Mouse (Mus musculus) spleen, postnatal 4 days (tissue): ENCODE results near the gene Crybb1.

Experiments
- DNase-seq, 2 experiments: peaks; one replicate each; pipeline ENCODE4 v3.0.0; 2022; ENCODE audit warnings: low spot score in 2 of 2

Crybb1 gene

DNA sequence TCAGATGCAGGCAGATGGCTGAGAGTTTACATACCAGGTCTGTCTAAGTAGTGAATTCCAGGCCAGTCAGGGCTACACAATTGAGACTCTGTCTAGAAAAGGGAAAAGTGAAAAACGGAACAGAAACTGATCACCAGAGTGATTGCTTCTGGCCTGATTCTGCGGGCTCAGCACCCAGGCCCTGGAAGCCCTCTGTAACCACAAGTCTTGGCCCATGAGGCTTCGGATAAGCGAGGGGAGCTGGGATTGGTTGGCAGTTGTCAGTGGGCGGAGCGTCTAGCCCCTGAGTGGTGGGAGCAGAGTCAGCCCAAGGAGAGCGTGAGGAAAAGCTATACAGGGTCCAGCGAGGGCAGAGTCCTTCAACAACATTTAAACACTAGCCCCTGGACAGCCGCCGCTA, 9.9 kb downstream of the Crybb1 start:
- DNase-seq = no peak

DNA sequence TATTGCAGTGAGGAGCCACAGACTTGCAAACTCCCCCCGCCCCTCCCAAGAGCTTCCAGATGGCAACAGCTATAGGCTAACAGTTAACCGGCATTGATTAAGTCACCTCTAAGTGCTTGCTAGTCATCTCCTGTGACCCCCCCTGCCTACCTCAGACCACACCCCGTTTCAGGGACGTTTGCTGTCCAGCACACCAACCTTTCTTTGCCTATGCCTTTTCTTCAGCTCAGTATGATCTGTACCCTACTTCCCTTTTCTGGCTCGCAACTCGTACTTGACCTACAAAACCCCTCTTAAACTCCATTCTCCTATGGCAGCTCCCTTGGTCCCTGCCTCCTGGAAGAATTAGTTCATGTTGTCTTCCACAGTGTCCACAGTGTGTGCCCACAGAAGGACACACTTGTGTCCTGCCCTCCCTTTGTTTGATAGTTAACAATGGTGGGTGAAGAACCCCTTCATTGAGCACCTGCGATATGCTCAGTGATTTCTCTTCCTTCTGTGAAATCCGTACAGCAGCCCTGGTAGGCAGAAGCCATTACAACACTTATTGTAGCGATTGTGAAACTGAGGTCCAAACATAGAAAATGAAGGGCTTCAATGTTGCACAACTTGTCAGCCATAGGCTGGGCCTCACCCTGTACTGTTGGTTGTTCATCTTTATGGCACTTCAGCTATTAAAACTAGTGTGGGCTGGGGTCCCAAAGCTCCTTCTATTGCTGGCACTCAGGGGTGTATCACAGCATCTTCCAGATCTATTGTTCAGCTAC, 10.6 kb downstream of the Crybb1 start:
- DNase-seq = no peak

DNA sequence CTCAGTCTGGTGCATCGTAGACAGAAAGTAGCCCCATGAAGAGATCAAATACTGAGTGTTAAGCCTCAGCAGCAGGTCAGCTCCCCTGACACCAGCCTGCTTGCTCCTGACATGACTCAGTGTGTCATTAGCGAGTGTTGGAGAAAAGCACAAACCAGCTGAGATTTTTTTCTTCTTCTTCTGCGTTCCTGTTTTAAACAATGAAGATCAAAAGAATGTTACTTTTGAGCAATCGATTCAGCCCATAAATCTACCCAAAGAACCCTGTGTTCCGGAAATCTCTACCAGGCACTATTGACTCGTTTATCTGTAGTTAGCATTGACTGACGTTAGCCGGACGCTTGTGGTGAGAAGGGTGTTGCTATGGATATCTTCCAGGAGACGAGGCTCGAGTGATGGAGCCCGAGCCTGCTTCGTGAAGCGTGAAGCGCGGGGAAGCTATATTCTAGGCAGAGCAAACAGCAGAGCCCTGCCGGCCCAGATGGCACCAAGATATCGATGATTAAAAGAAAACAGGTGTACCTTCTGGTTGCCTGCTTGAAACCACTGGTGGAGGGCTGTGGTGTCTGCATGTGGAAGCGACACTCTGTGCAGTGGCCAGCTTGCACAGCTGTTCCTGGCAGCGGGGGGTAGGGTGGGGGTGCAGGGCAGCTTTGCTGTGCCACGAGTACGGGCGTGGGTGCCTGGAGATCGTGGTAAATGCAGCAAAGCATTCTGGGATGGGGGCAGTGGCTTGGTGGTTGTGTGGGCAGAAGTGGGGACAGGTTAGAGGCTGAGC, 15.3 kb downstream of the Crybb1 start:
- DNase-seq = no peak

DNA sequence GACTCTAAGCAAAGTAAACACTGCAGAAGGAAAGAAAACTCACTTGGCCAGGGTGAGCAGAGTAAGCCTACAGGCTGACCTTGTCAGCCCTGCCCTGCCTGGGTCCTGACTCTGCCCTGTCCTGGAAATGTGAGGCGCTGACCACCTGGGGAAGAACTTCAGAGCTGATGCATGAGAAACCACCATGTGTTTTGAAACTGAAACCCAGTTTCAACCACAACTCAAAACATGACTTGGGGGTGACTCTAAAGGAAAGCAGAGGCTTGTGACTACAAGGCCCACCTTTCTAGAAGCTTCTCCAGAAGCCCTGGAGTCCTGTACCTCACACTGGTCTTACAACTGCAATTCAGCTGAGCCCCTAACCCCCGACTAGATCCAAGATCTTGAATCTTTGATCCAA, 17.3 kb downstream of the Crybb1 start:
- DNase-seq = no peak

DNA sequence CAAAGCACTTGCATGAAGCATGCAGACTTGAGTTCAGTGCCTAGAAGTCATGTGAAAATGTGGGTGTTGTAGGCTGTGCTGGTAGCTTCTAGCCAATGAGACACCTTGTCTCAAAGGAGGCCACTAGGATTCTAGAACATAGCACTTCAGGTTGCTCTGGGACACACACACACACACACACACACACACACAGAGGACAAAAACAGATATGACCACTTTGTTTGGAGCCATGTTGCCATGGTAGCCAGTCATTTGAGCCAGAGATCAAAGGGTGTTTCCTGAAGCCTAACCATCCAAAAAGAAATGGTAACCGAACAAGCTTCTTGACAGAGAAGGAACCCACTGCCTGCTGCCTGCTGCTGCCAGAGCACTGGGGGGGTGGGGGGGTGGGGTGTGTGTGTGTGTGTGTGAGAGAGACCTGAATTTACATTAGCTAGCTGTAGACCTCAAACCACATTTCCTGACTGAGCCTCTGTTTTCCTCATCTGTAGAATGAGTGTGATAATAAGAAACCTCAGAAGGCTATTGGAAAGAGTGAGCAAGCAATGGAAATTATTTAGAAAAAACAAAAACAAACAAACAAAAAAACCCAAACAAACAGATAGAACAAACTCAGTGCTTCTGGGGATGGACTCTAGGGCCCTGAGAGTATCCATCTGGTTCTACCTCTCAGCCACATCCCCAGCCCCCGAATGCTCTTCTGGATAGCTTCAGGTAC, 18.3 kb downstream of the Crybb1 start:
- no peak for DNase-seq

DNA sequence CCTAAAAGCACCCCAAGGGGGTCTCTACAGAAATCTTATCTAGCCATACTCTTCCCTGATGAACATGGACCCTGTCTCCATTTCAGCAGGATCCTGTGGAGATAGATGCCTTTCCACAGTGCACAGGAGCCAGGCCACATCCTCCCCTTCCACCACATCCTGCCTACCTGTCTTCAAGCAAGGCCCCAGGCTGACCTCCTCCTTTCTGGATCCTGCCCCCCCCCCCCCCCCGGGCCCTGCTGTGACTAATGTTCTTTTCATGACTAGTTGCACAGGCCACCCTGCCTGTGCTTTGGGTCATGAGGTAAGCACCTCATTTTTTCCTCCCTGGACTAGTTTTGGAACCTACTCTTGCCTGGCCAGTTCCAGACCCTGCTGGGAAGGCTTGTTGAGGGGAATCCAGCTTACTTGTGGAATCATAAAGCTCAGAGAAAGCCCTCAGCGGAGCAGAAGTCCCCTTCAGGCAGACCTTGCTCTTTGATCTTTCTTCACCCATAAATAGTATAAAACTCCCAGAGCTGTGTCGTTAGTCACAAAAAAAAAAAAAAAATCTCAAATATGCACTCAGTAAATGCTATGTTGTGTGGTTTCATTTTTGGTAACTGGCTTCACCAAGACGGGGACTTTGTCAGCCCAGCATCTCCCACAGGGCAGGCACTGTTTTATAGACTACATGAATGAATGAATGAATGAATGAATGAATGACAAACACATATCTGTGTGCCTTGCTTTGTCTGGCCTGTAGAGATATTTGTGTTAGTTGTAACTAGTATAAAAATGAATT, 19.6 kb downstream of the Crybb1 start:
- DNase-seq = no peak

DNA sequence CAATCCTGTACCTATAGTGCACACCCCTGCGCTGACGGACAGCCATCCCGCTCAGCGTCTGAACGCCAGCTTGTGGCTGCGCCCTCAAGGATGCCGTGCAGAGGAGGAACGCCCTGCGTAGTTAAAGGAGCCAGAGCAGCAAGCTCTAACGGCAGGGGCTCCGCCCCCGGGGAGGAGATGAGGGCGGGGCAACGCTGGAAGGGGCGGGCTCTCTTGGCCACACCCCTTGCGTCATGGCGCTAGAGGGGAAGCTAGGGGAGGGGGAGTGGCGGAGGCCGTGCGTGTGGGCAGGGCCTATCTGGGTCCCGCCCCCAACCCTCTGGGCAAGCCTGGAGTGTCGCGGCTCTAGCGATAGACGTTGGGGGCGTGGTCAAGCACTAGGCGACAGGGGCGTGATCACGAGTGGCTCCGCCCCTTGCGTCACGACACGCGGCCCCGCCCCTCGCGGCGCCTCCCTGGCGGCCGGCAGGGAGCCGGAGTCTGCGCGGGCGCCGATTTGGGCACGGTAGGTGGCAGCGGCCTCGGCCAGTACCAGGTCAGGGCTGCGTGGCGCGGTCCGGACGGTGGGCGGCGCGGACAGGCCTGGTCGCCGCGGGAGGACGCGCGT, 20.8 kb downstream of the Crybb1 start, which contains the start of gene Tpst2:
Tpst2 (plus strand) TSS at position 425 of the 607 bp plus-strand sequence.
- peak; percentile 100 for DNase-seq

DNA sequence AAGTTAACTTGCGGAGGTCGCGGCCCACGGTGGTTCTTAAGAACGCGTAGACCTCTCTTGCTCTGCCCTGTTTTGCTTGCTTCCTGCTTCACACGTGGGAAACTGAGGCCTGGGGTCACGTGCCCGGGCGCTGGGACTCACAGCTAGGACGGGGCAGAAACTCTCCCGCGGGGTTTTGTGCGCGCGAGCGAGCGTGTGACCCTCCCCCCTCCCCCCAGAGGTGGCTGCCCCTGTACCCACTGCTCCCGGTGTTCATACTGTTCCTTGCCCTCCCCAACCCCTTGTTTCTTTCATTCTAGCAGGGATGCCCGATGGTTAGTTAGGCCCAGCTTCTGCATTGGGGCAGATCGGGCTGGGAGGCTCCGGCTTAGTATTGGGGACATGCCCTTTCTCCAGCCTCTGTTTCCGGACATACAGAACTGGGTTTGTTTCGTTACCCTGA, 21.3 kb downstream of the Crybb1 start:
- DNase-seq = no peak

DNA sequence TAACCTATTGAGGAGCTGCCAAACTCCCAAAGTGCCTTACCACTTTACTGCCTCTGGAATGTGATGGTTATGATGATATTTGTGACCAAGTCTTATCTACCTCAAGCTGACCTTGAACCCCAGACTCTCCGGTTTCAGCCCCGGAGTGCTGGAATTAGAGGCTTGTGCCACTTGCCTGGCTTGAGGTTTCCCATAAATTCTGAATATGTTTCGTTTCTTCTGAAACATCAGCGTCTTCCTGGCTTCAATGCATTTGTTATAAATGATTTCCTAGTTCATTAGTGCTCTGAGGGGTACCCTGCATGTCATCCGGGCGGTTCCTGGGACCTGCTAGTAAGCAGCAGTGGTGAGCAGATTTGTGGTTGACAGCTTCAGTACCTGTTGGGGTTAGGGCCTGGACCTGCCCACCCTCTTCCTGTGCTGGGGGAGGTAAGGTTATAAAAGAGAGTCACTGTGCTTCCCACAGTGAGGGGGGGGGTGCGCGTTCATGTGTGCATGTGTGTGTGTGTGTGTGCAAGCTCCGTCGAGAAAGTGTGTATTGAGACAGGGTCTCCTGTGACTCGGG, 22.4 kb downstream of the Crybb1 start:
- no peak for DNase-seq

DNA sequence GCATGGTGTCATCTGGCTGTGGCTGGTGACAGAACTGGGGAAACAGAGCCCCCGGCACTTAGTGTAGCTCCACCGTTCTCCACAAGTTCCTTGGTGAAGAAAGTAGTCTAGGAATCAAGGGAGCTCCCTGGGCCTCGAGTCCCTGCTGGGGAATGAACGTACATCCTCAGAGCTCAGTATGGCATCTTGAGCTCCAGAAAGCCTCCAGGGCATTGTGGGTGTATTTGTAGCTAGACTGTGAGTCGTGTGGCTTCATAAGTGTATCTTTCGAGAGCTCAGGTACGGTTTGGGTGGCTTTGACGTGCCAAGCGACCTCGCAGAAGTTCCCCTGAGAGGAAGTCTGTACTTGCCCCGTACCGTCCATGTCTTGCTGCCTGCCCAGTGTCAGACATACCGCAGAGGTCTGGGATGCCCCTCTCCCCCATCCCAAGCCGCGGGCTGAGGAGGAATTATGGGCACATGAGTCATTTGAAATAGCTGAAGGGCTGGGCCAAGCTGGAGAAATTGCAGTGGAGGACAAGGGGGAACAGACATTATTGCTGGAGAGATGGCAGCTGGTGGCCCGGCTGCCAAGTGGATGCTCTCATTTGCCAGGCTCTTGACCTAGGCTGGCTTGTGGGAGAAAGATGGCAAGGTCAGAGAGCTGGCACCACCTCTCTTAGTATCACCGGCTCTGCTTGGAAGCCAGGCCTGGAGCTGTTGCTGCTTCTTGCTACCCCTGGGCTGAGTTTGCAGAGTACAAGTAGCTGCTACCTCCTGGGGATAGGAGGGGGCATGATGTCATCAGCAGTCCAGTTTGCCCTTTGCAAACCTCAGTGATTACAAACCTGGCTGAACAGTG, 23.8 kb downstream of the Crybb1 start:
- no peak for DNase-seq

DNA sequence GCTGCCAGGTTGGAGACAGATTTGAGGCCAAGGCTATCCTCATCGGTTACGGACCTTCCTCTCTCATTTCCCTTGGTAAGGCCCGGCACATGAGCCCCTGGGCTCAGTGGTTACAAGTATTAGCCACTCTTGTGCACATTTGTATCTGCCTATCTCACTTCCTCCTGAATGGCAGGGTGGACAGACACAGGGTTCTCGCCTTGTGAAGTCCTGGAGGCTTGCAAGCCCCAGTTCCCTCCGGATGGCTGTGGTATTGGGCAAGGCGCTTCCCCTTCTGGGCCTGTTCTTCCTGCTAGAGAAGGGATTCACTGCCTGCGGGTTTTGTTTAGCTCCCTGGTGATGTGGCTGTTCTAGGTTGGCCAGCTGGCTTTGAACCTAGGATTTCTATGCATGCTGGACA, 24.5 kb downstream of the Crybb1 start:
- DNase-seq = no peak

DNA sequence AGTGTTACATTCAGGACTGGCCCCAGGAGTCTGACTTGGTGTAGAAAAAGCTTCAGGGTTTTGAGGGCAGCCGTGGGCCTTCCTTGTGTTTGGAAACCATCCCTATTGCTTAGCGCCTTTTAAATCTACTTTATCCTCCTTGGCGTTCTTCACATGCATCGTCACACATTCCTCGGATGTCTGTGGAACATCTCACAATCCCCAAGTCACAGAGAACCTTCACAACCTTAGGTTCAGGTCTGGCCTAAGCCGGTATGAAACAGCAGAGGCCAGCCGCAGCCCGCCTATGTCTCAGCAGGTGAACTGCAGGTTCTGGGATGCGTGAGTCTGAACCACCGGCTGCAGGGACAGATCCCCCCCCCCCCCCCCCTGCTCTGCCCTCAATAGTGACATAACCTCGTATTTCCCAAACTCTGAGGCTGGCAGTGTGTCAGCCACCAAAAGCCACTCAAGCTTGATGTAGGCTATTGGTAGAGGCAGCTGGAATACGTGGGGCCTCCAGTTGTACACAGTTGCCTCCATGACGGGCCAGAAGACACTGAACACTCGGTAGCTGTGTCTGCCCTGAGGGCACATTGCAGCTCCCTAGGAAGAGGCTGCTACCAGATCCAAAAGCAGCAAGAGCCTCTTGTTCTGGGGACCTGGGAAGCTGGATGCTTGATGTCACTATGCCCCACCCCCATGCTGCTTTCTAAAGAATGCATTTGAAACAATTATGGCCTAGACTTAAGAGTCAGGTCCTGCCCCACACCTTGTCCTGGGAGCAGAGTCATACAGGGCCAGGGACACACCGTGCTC, 25.4 kb downstream of the Crybb1 start:
- no peak for DNase-seq

DNA sequence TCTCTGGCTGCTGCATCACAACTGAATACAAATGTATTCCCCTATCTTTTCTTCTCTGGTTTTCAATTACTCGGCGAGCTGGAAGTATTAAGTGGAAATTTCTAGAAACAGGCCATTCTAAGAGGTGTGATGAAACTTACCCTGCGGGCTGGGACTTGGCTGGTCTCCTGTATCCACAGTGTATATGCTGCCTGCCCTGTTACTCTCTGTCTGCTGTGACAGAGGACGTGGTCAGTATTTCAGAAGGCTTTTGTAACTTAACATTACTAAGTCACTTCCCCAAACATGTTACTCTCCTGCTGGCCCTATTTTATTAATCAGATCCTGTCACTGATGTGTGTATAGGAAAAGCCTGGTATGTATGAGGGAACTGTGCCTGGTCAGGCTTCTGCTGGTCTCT, 26.1 kb downstream of the Crybb1 start:
- no peak for DNase-seq

DNA sequence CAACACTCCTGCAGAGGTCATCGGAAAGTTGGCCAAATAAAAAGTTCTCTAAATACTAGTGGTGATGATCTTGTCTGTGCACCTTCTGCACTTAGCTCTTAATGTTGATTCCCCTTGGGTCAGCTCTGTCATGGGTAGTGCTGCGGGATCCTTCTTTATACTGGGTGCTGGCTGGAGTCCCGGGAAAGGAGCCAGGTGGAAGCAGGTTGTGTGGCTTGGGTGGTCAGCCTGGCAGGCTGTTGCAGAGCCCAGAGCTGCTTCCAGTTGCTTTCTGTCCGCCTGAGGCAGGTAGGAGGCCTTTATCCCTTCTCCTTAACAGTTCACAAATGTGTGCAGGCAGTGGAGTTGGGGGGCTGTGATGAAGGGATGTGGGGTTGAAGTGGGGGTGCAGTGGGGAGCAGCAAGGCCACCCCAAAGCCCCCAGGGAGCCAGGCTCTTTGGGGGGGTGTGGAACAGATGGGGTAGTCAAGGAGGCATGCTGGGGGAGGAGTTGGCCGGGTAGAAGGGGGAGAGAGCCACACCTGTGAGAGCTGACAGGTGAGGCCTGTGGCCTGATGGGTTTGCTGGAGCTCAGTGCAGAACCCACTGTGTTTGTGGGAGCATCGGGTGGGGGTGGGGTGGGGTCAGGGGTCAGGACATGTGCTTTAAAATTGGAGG, 26.6 kb downstream of the Crybb1 start:
- no peak for DNase-seq

DNA sequence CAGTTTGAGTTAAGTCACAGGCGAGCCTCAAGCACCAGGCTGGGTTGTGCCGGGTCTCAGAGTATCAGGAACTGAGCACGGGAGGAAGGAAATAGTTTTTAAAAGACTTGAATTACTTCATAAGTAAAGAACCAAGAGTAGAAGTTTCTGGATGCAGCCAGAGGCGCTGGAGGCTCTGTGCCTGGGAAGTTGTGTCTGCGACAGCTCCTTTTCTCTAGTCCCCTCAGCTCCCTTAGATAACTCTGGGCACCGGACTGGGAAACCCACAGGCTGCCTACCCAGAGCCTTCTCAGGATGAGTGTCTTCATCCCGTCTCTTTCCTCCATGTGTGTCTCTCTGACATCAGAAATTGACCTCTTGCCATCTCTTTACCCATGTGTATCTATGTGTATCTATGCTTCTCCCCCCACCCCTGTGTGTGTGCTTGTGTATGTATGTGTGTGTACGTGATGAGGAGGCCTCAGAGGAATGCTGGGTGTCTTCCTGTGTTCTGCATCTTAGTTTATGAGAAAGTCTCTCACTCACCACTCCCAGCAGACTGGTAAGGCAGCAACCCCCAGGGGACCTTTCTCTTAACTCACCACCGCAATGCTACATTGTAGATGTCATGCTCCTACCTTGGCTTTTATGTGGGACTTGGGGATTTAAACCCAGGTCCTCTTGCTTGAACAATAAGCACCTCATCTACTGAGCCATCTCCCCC, 27.3 kb downstream of the Crybb1 start:
- no peak for DNase-seq

DNA sequence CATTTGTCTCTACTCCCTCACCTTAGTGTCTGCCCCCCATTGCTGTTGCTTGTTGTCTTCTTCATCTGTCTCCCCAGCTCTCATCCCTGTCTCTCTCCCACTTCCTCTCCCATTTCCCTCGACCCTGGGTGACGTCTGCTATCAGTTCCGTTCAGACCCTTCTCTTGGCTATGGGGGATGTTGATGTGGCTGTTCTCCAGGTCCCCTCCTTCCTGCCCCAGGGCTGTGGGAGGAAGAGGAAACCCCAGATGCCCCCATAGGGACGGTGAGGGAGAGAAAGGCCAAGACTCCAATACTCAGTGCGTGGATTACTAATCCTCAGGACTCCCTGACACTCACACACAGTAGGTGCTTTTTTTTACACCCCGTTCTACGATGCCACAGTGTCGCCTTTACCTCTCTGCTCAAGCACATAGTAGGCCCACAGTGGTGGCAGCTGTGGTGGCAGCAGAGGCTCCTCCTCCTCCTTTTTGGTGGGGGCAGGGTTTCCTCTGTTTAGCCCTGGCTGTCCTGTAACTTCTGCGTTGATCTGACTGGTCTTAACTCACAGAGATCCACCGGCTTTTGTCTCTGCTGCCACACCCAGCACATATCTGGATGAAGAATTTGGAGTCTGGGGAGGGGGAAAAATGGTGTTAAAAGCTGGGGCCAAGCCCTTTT, 28.1 kb downstream of the Crybb1 start:
- DNase-seq = no peak

DNA sequence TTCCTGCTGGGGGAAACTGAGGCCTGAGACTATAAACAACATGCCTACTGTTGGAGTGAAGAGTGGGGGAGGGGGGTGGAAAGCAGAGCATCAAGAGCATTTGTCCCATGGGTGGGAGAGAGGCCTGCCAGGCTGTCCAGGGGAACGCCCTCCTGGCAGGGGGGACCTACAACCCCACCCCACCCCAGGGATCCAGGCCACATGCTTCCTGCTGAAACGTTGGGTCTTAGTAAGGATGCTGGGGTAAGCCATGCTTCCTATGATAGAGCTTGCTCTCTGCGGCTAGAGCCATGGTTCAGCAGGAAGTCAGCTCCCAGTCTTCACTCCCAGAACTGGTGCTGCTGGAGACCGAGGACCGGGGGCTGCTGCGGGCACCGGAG, 28.6 kb downstream of the Crybb1 start:
- no peak for DNase-seq
